Mouse (Mus musculus): Measurements from ENCODE around the gene Adamts9. TPM values are rescaled to one million over a fixed set of nuclear protein-coding genes. Genes with fewer than 3 reads are reported as not detected.

Gene Adamts9
- polyA plus RNA-seq (2017; shearing (Covaris generic)) = 0.52 TPM

DNA sequence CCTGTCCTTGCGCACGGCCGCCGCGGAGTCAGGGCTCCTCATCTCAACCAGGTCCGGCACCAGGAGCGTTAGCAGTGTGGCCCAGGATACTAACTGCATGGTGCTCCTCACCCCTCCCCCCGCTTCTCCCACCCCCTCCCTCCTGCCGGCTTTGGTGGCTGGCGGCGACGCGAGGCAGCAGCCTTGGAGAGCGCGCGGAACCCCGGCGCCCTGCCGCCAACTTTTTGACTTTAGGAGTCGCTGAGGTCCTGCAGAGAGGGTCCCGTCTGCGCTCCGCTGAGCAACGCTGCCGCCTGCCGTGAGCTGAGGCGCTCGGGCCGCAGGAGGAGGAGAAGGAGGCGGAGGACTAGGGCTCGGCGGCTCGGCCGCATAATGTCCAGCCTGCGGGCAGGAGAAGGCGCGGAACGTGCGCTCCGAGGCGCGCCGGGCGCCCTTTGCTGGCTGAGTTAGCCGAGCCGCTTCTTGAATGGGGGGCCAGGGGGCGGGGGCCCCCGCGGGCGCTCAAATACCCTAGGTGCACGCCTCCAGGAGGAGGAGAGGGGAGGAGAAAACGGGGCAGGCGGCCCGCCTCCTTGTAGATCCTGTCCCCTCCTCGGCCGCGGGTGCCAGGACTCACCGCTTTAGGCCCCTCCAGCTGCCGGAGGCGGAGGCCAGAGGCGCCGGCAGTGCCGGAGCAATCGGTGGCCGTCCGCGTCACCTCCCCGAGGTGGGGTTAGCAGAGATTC lies at the start of gene Adamts9:
Gene Adamts9, minus strand, starts transcription at position 436 of the 725 bp plus-strand sequence.

DNA sequence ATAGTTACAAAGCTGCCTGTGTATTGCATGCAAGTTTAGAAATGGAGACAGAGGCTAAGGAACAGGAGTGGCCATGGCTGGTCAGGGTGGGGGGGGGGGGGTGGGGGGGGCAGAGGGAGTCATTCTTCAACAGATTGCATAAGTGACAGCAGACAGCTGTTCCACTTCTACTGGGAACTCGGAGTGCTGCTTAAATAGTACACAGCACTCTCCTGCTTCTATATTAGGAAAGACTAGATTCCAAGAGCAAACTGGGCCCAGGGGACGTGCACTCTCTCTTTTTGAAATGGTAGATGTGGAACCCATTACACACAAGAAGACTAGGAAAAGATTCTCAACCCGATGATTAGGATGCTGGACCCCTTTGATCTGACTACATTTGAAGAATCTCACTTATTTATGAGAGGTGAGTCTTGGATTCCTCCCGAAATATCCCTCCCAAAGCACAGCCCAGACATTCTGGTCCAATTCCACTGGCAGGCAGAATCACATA lies 74.2 kb downstream of the Adamts9 start, which contains the start of gene Gm15737:
Gene Gm15737, plus strand, starts transcription at position 269 of the 493 bp plus-strand sequence.

GRCm38 (mm10) chr6:92816311-92816751 lies 127.0 kb downstream of the Adamts9 start, which contains the start of gene A730049H05Rik:
Gene A730049H05Rik (plus strand): TSS chr6:92816478.

Other genes with a start within 250 kb of the Adamts9 start
- gene Prickle2, start 237.3 kb downstream of the Adamts9 start, polyA plus RNA-seq (2017; shearing (Covaris generic)) = not detected
- gene A730049H05Rik, start 127.0 kb downstream of the Adamts9 start, polyA plus RNA-seq (2017; shearing (Covaris generic)) = not detected
- not detected for gene Gm15737, start 74.1 kb downstream of the Adamts9 start, polyA plus RNA-seq (2017; shearing (Covaris generic))

Data from naive thymus-derived CD4-positive, alpha-beta T cell, adult 5 months (primary cell).